Mouse (Mus musculus): ENCODE data around the gene Samd4b.
A peak's percentile ranks its signal among the peaks of the same experiment; 100 is the strongest.
"Not testable (repeated sequence)": the region's sequence is repeated elsewhere in the genome, so short reads cannot be mapped to it uniquely, and the experiment has no call there.

Gene Samd4b

DNA sequence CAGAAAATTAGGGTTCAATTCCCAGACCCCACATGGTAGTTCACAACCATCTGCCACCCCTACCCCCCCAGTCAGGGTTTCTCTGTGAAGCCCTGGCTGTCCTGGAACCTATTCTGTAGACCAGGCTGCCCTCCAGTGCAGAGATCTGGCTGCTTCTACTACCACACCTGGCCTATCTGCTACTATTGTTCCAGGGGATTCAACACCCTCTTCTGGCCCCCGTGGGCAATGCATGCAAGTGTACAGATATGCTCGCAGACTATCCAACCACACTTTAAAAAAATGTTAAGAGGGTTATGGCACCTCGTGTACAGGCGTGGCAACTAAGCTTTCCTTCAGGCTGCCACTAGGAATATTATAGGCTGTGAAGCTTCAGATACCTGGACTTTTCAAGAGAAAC lies 185.1 kb downstream of the Samd4b start:
- DNase-seq (ENCODE audit: extremely low read depth, insufficient read length, low spot score) = no peak

DNA sequence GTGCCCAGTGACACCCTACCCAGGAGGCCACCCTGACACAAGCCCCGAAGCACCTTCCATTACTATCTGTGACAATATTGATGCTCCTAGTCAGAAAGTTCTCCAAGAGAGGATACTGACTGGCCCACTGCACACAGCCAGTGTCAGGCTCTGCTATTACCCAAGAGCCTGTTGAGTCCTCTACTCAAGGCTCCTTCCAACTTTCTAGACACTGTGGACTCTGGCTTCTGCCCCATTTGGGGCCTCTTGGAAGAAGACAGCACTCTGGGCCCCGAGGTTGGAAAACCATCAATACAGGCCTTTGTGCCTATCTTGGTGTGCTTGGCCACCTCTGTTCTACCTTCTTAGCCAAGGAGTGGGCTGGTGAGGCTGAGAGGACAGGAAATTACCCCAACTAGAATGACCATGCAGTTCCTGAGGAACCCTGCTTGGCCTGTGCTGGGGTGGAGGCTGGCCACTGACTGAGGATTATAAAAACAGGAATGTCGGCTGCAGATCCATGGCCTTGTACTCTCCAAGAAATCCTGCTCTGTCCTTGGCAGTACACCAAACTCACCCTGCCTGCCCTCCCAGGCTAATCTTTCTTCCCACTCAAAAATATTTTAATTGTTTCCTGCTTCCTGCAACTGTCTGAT lies 187.0 kb downstream of the Samd4b start:
- no peak for DNase-seq (ENCODE audit: extremely low read depth, insufficient read length, low spot score)

- DNase-seq (ENCODE audit: extremely low read depth, insufficient read length, low spot score) = no peak
Measured at GRCm38 (mm10) chr7:28401942-28402341, 196.0 kb downstream of the Samd4b start.

GRCm38 (mm10) chr7:28401030-28401429 lies 196.9 kb downstream of the Samd4b start:
- DNase-seq (ENCODE audit: extremely low read depth, insufficient read length, low spot score) = no peak

DNA sequence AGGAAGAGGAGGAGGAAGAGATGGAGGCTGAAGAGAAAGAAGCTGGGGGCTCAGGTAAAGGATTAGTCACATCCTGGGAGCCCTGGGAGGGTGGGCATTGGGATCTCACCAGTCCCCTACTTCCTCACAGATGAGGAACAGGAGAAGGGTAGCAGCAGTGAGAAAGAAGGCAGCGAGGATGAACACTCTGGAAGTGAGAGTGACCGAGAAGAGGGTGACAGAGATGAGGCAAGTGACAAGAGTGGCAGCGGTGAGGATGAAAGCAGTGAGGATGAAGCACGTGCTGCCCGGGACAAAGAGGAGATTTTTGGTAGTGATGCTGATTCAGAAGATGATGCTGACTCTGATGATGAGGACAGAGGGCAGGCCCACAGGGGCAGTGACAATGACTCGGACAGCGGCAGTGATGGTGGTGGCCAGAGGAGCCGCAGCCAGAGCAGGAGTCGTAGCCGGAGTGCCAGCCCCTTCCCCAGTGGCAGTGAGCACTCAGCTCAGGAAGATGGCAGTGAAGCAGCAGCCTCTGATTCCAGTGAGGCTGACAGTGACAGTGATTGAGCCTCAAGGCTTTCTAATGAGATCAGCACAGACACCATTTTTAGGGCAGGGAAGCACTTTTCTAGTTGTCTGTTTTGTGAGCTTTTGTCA lies 199.1 kb downstream of the Samd4b start:
- no peak for DNase-seq (ENCODE audit: extremely low read depth, insufficient read length, low spot score)

DNA sequence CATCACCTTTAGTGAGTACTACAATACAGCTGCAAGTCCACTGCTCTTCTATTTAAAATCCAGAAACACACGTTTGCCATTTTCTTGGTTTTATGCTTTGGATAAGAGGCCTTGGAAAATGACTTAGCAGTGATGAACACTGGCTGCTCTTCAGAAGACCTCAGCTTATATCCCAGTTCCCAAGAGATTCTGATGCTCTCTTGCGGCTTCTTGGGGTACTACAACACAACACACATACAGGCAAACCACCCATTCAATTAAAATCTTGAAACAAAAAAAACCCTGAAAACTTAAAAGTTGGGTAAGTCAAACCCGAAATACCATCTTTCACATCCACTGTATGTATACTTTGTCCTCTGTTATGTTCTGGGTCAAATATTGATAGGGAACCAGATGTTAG lies 199.9 kb downstream of the Samd4b start:
- no peak for DNase-seq (ENCODE audit: extremely low read depth, insufficient read length, low spot score)

DNA sequence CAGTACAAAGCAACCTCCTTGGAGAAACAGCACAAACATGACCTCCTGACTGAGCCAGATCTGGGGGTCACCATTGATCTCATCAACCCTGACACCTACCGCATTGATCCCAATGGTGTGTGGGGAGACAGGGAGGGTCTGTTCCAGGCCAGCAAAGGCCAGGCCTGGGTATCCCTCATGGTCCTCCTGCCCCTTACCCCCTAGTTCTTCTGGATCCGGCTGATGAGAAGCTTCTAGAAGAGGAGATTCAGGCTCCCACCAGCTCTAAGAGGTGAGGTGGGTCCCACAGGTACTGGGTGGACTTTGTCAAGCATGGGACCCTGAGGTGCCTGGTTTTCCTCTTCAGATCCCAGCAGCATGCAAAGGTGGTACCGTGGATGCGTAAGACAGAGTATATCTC lies 202.5 kb downstream of the Samd4b start:
- no peak for DNase-seq (ENCODE audit: extremely low read depth, insufficient read length, low spot score)

DNA sequence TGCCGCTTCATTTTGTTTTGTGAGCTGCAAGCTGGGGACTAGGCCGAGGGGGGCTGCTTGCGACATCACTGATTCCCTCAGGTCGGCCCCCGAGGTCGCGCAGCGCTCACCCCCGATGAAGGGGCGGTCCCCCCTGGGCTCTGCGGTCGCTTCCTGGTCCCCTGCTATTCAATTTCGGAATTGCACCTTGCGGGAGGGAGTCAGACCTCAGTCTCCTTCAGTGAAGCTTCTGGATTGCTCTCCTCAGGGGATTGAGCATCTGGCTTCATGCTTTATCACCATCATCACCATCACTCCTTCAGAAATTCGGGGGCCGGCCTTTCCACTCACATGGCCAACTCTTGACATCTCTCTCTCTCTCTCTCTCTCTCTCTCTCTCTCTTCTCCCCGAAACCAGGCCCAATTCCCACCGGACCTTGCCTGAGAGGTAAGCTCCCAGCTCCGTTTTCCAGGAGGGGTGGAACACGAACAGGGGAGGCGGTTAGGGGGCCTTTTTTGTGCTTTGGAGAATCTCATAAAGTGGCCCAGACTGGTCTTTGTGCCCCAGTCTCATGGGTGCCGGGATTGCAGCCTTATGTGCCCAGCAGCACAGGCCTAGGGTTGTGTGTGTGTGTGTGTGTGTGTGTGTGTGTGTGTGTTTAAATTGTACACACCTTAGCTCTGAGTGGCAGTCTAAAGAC lies 204.5 kb downstream of the Samd4b start:
- DNase-seq (ENCODE audit: extremely low read depth, insufficient read length, low spot score) = no peak

DNA sequence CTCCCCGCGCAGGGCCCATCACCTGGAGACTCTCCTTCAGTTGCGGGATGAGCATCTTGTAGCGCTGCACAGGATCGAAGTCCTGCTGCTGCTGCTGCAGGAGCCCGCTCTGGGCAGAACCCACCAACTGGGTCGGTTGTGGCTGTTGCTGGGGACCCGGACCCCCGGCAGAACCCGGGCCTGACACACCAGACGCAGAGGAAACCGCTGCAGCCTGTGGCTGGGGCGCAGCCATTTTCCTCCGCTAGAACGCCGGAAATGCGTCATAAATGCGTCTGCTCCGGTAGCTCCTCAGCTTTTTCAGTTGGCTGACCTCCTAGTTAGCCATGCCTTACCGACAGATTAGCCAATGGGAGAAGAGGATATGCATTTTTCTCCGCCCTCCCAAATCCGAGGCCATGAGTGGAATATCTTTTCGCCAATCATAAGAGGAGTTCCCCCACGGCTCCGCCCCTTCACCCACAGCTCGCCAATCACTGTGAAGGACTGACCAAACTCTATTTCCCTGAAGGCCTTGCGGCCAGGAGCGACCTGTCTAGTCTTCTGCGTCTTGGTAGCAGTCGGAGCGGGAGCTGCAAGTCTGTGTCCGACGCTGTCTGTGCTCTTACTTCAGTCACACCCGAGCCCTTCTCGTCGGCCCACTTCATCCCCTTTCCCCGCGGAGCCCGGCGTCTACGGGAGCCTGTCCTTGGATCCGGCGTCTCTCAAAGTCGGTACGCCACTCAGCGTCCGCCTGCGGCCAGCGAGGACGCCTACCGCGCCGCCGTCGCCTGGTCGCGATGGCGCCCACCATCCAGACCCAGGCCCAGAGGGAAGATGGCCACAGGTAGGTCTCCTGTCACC lies 205.3 kb downstream of the Samd4b start, which contains the start of the genes Med29 and Paf1:
TSS of gene Med29 (minus strand) at position 280 of the 843 bp plus-strand sequence.
TSS of gene Paf1 (plus strand) at position 523 of the 843 bp plus-strand sequence.
- DNase-seq (ENCODE audit: extremely low read depth, insufficient read length, low spot score) = peak; percentile 91

- no peak for DNase-seq (ENCODE audit: extremely low read depth, insufficient read length, low spot score)
Measured at GRCm38 (mm10) chr7:28390331-28390730, 207.6 kb downstream of the Samd4b start.

- not testable (repeated sequence) for DNase-seq (ENCODE audit: extremely low read depth, insufficient read length, low spot score)
Measured at GRCm38 (mm10) chr7:28387384-28387783, 210.6 kb downstream of the Samd4b start.

GRCm38 (mm10) chr7:28386877-28387276 lies 211.1 kb downstream of the Samd4b start:
- not testable (repeated sequence) for DNase-seq (ENCODE audit: extremely low read depth, insufficient read length, low spot score)

DNA sequence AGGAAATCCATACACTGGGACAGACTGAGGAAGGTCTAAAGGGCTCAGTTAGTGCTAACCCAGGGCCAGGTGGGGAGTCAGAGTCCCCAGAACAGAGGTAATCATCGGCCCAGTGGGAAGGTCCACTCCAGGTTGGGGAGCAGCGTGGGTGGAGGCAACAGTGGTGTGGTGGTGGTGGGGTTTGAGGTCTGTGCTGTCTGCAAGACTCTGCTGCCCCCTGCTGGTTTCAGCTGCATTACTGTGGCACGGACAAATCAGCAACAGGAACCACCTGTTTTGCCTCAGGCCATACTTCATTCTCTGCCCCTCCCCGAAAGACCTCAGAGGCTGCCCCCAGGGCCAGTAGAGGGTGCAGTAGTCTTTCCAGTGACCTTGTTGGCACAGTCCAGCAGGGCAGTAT lies 211.5 kb downstream of the Samd4b start:
- peak; percentile 65 for DNase-seq (ENCODE audit: extremely low read depth, insufficient read length, low spot score)

- DNase-seq (ENCODE audit: extremely low read depth, insufficient read length, low spot score) = no peak
Measured at GRCm38 (mm10) chr7:28386007-28386406, 211.9 kb downstream of the Samd4b start.

DNA sequence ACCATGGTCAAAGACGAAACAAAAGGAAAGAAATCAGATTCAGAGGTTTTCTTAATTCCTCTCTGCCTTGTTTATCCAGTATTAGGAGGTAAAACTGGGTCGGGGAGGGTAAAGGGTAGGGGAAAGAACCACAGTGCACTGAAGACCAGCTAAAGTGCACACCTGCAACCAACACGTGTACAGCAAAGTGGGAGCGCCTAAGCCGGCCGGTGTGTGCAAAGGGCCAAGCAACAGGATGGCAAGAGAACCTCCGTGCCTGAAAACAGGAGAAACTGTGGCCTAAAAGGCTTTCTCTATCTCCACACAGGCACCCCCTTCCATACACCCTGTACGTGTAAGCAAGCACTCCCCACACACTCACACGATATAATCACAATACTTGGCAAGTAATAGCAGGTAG lies 212.7 kb downstream of the Samd4b start:
- no peak for DNase-seq (ENCODE audit: extremely low read depth, insufficient read length, low spot score)

- DNase-seq (ENCODE audit: extremely low read depth, insufficient read length, low spot score) = no peak
Measured at GRCm38 (mm10) chr7:28384162-28384561, 213.8 kb downstream of the Samd4b start.

GRCm38 (mm10) chr7:28383606-28384005 lies 214.3 kb downstream of the Samd4b start:
- no peak for DNase-seq (ENCODE audit: extremely low read depth, insufficient read length, low spot score)

GRCm38 (mm10) chr7:28382981-28383396 lies 215.0 kb downstream of the Samd4b start:
- DNase-seq (ENCODE audit: extremely low read depth, insufficient read length, low spot score) = peak; percentile 75

- DNase-seq (ENCODE audit: extremely low read depth, insufficient read length, low spot score) = no peak
Measured at GRCm38 (mm10) chr7:28382347-28382951, 215.5 kb downstream of the Samd4b start.

DNA sequence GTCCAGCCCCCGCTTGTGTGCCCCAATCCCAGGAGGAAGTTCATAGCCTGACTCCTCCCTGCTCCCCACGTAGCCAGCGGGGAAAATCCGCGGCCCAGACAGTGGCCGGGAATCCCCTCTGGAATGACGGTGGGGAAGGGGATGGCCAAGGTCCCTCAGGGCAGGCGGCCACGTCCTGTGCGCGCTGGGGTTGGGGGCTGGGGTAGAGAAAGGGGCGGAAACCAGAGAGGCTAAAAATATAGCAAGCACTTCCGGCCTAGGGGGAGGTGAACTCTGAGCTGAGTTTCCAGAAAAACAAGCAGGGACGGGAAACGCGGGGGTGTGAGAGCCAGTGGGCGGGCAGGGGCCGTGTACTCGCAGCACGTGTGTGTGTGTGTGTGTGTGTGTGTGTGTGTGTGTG lies 216.0 kb downstream of the Samd4b start:
- peak; percentile 82 for DNase-seq (ENCODE audit: extremely low read depth, insufficient read length, low spot score)

Data from 3134 (cell line).